7 mouse cellular contexts compared by ENCODE assay signal in the genomic region with DNA sequence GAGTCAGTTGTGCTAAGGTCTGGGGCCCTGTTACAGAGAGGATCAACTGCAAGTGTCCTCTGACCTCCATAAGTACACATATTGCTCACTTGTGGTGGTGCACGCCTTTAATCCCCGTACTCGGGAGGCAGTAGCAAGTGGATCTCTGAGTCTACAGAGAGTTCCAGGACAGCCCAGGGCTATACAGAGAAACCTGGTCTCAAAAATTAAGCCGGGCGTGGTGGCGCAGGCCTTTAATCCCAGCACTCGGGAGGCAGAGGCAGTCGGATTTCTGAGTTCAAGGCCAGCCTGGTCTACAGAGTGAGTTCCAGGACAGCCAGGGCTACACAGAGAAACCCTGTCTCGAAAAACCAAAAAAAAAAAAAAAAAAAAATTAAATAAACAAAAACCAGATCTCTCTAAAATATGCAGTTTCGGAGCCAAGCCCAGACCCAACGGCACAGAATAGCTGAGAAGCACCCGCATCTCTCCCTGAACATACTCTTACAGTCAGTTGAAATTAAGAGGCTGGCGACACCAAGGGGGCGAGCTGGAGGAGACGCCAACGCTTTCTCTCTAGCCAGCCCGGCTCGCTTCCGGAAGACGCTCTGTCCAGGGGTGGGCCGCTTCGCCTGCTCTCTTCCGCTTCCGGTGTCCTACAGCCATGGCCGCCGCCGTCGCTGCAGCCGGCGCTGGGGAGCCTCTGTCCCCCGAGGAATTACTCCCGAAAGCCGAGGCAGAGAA. TPM values are rescaled to one million over a fixed set of nuclear protein-coding genes. Genes with fewer than 3 reads are reported as not detected.
A peak's percentile ranks its signal among the peaks of the same experiment; 100 is the strongest.
DNase-seq lines count a peak whose midpoint lies in the region; ATAC-seq lines count a peak whose summit lies in the region.

Gene Tomm22 (plus strand): TSS at position 613 of the 723 bp plus-strand sequence.

- H3K4me3 ChIP-seq in intestine, embryonic 16.5 days (ENCODE audit: low read length), result peak within 1 kb of the TSS; percentile 87
- H3K4me3 ChIP-seq in midbrain, embryonic 11.5 days (ENCODE audit: low read depth, low read length), result peak within 1 kb of the TSS; percentile 93

- peak within 1 kb of the TSS; percentile 56 for H3K27ac ChIP-seq in intestine, embryonic 16.5 days (ENCODE audit: low read length)
- H3K27ac ChIP-seq in midbrain, embryonic 11.5 days (ENCODE audit: low read depth, low read length), result 0 out of 2 replicates have a peak within 1 kb of the TSS, but pooled peaks have one; percentile 41

- H3K4me1 ChIP-seq in intestine, embryonic 16.5 days (ENCODE audit: control insufficient read depth, insufficient read depth, low read length), result peaks cover 5% of the 10 kb centered on the region
- H3K4me1 ChIP-seq in midbrain, embryonic 11.5 days (ENCODE audit: control insufficient read depth, insufficient read depth, low read length), result peaks cover 5% of the 10 kb centered on the region

- peaks cover 11% of the 10 kb centered on the region; the same call in 1 of the 2 replicates for H3K36me3 ChIP-seq in intestine, embryonic 16.5 days (ENCODE audit: control insufficient read depth, insufficient read depth, low read length)
- H3K36me3 ChIP-seq in midbrain, embryonic 11.5 days (ENCODE audit: control insufficient read depth, insufficient read depth, low read length), result peaks cover 16% of the 10 kb centered on the region; the same call in 1 of the 2 replicates

- WGBS in intestine, embryonic 16.5 days, result 16% methylated on average over 32 of the region's 33 CpGs
- WGBS in midbrain, embryonic 11.5 days, result 20% methylated on average over 32 of the region's 33 CpGs

- H3K27me3 ChIP-seq in intestine, embryonic 16.5 days (replicated peaks; ENCODE audit: control insufficient read depth, insufficient read depth, low read length), result no peaks in the 10 kb centered on the region
- no peaks in the 10 kb centered on the region for H3K27me3 ChIP-seq in midbrain, embryonic 11.5 days (ENCODE audit: control insufficient read depth, insufficient read depth, low read length)

- H3K9me3 ChIP-seq in intestine, embryonic 16.5 days (ENCODE audit: control insufficient read depth, low read length), result no peaks in the 10 kb centered on the region
- H3K9me3 ChIP-seq in midbrain, embryonic 11.5 days (ENCODE audit: control insufficient read depth, low read length), result no peaks in the 10 kb centered on the region

- peak within 1 kb of the TSS; percentile 86 for H3K9ac ChIP-seq in intestine, embryonic 16.5 days (ENCODE audit: low read depth, low read length)
- peak within 1 kb of the TSS; percentile 82 for H3K9ac ChIP-seq in midbrain, embryonic 11.5 days (ENCODE audit: low read length)

- ATAC-seq in intestine, embryonic 16.5 days, result peak; percentile 97
- ATAC-seq in midbrain, embryonic 11.5 days (ENCODE audit: low FRiP score), result peak; percentile 97

- DNase-seq in adrenal gland, adult 18-20 months (ENCODE audit: low spot score in 2 of 2), result peak; percentile 80 to 82
- peak; percentile 97 for DNase-seq in embryo, embryonic 11 days
- DNase-seq in gastrocnemius, postnatal 36 days, result peak; percentile 75 to 88
- peak; percentile 87 to 91 for DNase-seq in left cerebral cortex, postnatal 36 days (ENCODE audit: low spot score in 2 of 2)
- peak; percentile 97 for DNase-seq in midbrain, embryonic 11.5 days (ENCODE audit: low spot score, missing footprints)
- peak; percentile 84 for DNase-seq in skeletal muscle tissue, adult 2 months (ENCODE audit: low read depth, low spot score)

- intact Hi-C loops in gastrocnemius, postnatal 36 days (cut with DNase I), result no loop called here
- intact Hi-C loops in left cerebral cortex, postnatal 36 days (cut with DNase I), result loop anchor here (2.0 kb wide), 1 partner anchor 16 kb away; the partner anchor contains the start of gene Josd1

- peak within 1 kb of the TSS; percentile 58 for H3K4me2 ChIP-seq in intestine, embryonic 16.5 days (ENCODE audit: low read depth, low read length)
- peak within 1 kb of the TSS; percentile 68 for H3K4me2 ChIP-seq in midbrain, embryonic 11.5 days

RNA-seq across cellular contexts. Expression of gene Tomm22, which starts in this region (rescaled TPM):
- 100 to 1,000 TPM; 102 to 112 TPM for total RNA-seq in adrenal gland, adult 18-20 months (2021)
- total RNA-seq in gastrocnemius, postnatal 36 days (2021), result 10 to 100 TPM; 56.5 to 60.2 TPM
- 248 and 288 TPM in 2 replicates for polyA plus RNA-seq in intestine, embryonic 16.5 days (2015; fragmentation: Nextera tagmentation; extraction: Ambion mirVana)
- 10 to 100 TPM; 90.7 to 100.0 TPM for total RNA-seq in left cerebral cortex, postnatal 36 days (2021)
- 327 and 349 TPM in 2 replicates for polyA plus RNA-seq in midbrain, embryonic 11.5 days (2014; fragmentation: Nextera tagmentation; extraction: Ambion mirVana)

Comparison
In these comparisons a context has a peak if more than half of its experiments do, and no peak if none do; other contexts are left out.
1. Peak in every context shown above with its lines: DNase-seq, ATAC-seq, H3K4me3 ChIP-seq and H3K27ac ChIP-seq.